Mouse (Mus musculus) lung, postnatal 0 days (tissue): ENCODE measurements around the gene Pias3.

Experiments
- CTCF ChIP-seq: IDR thresholded peaks from 2 replicates; pipeline ENCODE4 v1.5.1; 2016; ENCODE audit warnings: antibody characterized with exemption, mild to moderate bottlenecking
- EP300 ChIP-seq: IDR thresholded peaks from 2 replicates; pipeline ENCODE4 v1.6.1; 2016; ENCODE audit warnings: antibody characterized with exemption, mild to moderate bottlenecking, control low read depth

GRCm38 (mm10) chr3:96700376-96700775, 4.2 kb downstream of the Pias3 start:
- TF ChIP-seq CTCF, result peak; percentile 65
- no peak for TF ChIP-seq EP300
